Comparison of ENCODE assay signal across 13 mouse cellular contexts in genomic region chr11:29000212-29000611, GRCm38 (mm10).
"Had no signal": no experiment of that assay in that cellular context is flagged by ENCODE, and none has a peak within 500 bp of the region (broad histone marks: within the 10 kb centered on the region; RNA-seq: fewer than 3 reads in every experiment).

No protein-coding gene starts in this region.

- H3K27ac ChIP-seq: limb, embryonic 15.5 days; liver, embryonic 12.5 days; midbrain, embryonic 12.5 days; stomach, embryonic 15.5 days had no signal

- H3K9me3 ChIP-seq: limb, embryonic 15.5 days; liver, embryonic 12.5 days; midbrain, embryonic 12.5 days; stomach, embryonic 15.5 days had no signal

- H3K9ac ChIP-seq: limb, embryonic 15.5 days; liver, embryonic 12.5 days; lung, embryonic 14.5 days; midbrain, embryonic 12.5 days; stomach, embryonic 15.5 days had no signal

- H3K36me3 ChIP-seq: limb, embryonic 15.5 days; liver, embryonic 12.5 days; midbrain, embryonic 12.5 days; stomach, embryonic 15.5 days had no signal

- H3K4me1 ChIP-seq: limb, embryonic 15.5 days; liver, embryonic 12.5 days; midbrain, embryonic 12.5 days; stomach, embryonic 15.5 days had no signal

- H3K4me2 ChIP-seq: limb, embryonic 15.5 days; liver, embryonic 12.5 days; lung, embryonic 14.5 days; midbrain, embryonic 12.5 days; stomach, embryonic 15.5 days had no signal

- ATAC-seq: intestine, postnatal 0 days; liver, embryonic 12.5 days; midbrain, embryonic 16.5 days had no signal

- DNase-seq: layer of hippocampus, postnatal 36 days; lung, embryonic 14.5 days; lung, postnatal 10 days; lung, postnatal 4 days; right cerebral cortex, postnatal 14 days; thymus, adult 2 months; thymus, postnatal 25 days had no signal

- H3K27me3 ChIP-seq: limb, embryonic 15.5 days; liver, embryonic 12.5 days; midbrain, embryonic 12.5 days; stomach, embryonic 15.5 days had no signal

- H3K4me3 ChIP-seq: limb, embryonic 15.5 days; liver, embryonic 12.5 days; midbrain, embryonic 12.5 days; stomach, embryonic 15.5 days had no signal
